Mouse (Mus musculus) forebrain, embryonic 13.5 days (tissue): Measurements from ENCODE around the gene Dctpp1. TPM values are rescaled to one million over a fixed set of nuclear protein-coding genes. Genes with fewer than 3 reads are reported as not detected.

Source experiments
- polyA plus RNA-seq: library from polyadenylated mRNA; unstranded; fragments of >200 nt; fragmentation: Nextera tagmentation; extraction: Ambion mirVana; gene quantifications from 2 replicates; pipeline ENCODE4 v1.2.1, GENCODE M21; 2015

Dctpp1 gene
- polyA plus RNA-seq, 1 experiment from 2014 or later = 224 TPM

Other genes starting within 250 kb of the Dctpp1 start
- gene Mvp, start 246.1 kb downstream of the Dctpp1 start, polyA plus RNA-seq = 2.5 and 3.2 TPM in 2 replicates
- gene Pagr1b, start 244.2 kb downstream of the Dctpp1 start, polyA plus RNA-seq = 0.65 and 1.0 TPM in 2 replicates
- gene Pagr1a, start 243.4 kb downstream of the Dctpp1 start, polyA plus RNA-seq = 41.7 and 74.5 TPM in 2 replicates
- gene Gm42742, start 239.6 kb downstream of the Dctpp1 start, polyA plus RNA-seq = 41.1 and 88.0 TPM in 2 replicates
- gene Prrt2, start 239.5 kb downstream of the Dctpp1 start, polyA plus RNA-seq = 6.8 and 8.3 TPM in 2 replicates
- gene Maz, start 233.7 kb downstream of the Dctpp1 start, polyA plus RNA-seq = 63.9 and 65.8 TPM in 2 replicates
- gene Kif22, start 218.2 kb downstream of the Dctpp1 start, polyA plus RNA-seq = 135 and 143 TPM in 2 replicates
- not detected in 2 replicates for gene Zg16, start 173.4 kb downstream of the Dctpp1 start, polyA plus RNA-seq
- gene AI467606, start 169.3 kb downstream of the Dctpp1 start, polyA plus RNA-seq = 0.91 and 1.0 TPM in 2 replicates
- 0.67 and 0.96 TPM in 2 replicates for gene Qprt, start 138.5 kb downstream of the Dctpp1 start, polyA plus RNA-seq
- 0.08 TPM in 1 of 2 replicates, not detected in the other for gene Spn, start 122.9 kb downstream of the Dctpp1 start, polyA plus RNA-seq
- gene Cd2bp2, start 64.7 kb downstream of the Dctpp1 start, polyA plus RNA-seq = 89.0 and 98.7 TPM in 2 replicates
- gene Tbc1d10b, start 52.2 kb downstream of the Dctpp1 start, polyA plus RNA-seq = 24.9 and 27.3 TPM in 2 replicates
- gene Mylpf, start 51.8 kb downstream of the Dctpp1 start, polyA plus RNA-seq = 9.0 and 9.8 TPM in 2 replicates
- 68.9 and 73.1 TPM in 2 replicates for gene Zfp553, start 27.6 kb downstream of the Dctpp1 start, polyA plus RNA-seq
- 31.8 and 33.4 TPM in 2 replicates for gene Sept1, start 27.6 kb downstream of the Dctpp1 start, polyA plus RNA-seq
- 53.9 and 54.2 TPM in 2 replicates for gene Zfp771, start 16.4 kb downstream of the Dctpp1 start, polyA plus RNA-seq
- 51.1 and 53.2 TPM in 2 replicates for gene Sephs2, start 13.3 kb upstream of the Dctpp1 start, polyA plus RNA-seq
- 0.19 and 0.26 TPM in 2 replicates for gene Itgal, start 35.6 kb upstream of the Dctpp1 start, polyA plus RNA-seq
- gene Zfp768, start 84.9 kb upstream of the Dctpp1 start, polyA plus RNA-seq = 11.8 and 12.6 TPM in 2 replicates
- 6.4 and 8.6 TPM in 2 replicates for gene Zfp747, start 115.3 kb upstream of the Dctpp1 start, polyA plus RNA-seq
- 5.3 and 5.5 TPM in 2 replicates for gene 9130019O22Rik, start 126.5 kb upstream of the Dctpp1 start, polyA plus RNA-seq
- 6.0 and 7.2 TPM in 2 replicates for gene E430018J23Rik, start 132.9 kb upstream of the Dctpp1 start, polyA plus RNA-seq
- 4.3 and 5.4 TPM in 2 replicates for gene Zfp764, start 146.1 kb upstream of the Dctpp1 start, polyA plus RNA-seq
- gene Zfp688, start 161.4 kb upstream of the Dctpp1 start, polyA plus RNA-seq = 30.3 and 36.2 TPM in 2 replicates
- 16.6 and 17.4 TPM in 2 replicates for gene Zfp689, start 188.4 kb upstream of the Dctpp1 start, polyA plus RNA-seq
- gene Prr14, start 198.9 kb upstream of the Dctpp1 start, polyA plus RNA-seq = 49.6 and 51.0 TPM in 2 replicates
- gene Fbrs, start 218.5 kb upstream of the Dctpp1 start, polyA plus RNA-seq = 11.2 and 11.9 TPM in 2 replicates